Mouse (Mus musculus): ENCODE results near the gene Mtif3.

DNA sequence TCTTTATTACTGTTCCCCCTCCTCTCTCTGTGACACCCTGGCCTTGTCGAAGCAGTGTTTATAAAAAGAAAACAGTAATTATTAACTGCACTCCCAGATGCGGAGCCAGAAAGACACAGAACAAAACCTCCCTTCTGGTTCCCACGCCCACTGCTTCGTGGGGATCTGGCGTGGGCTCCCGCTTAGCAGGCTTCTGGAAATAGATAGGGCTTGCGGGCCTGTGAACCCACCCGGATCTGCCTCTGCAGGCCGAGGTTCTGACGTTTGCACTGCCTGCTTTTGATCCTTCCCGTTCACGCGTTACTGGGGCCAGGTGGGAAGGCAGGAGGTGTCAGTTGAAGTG is 11.2 kb upstream of the Mtif3 start:
- TF ChIP-seq CTCF (conservative IDR thresholded peaks at IDR 0.05; ENCODE audit: low read length) (no peak), POU5F1 (IDR thresholded peaks at IDR 0.05; ENCODE audit: borderline replicate concordance, low read length) (no peak), NANOG (IDR thresholded peaks at IDR 0.05; ENCODE audit: borderline replicate concordance, low read length) (no peak)
